In the genomic region with DNA sequence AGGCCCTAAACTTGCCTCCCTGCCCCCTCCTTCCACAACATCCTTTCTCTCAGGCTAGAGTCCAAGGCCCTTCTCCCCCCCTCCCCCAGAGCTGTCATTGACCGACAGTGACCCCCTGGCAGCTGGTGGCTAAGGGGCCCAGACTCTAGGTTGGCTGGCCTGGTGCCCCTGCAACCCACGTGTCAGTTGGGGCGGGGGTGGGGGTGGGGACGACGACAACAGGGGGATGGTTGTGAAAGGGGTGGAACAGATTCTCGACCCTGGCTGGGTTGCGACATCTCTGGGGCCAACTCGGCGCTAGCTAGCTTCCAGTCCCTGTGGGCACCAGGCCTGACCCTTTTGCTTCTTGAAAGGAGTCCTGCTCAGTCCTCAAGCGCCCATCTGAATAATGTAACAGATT, we compare ENCODE assay signal across 11 mouse cellular contexts. TPM values are rescaled to one million over a fixed set of nuclear protein-coding genes. Genes with fewer than 3 reads are reported as not detected.
DNase-seq lines count a peak whose midpoint lies in the region; ATAC-seq lines count a peak whose summit lies in the region.
"Had no signal": no experiment of that assay in that cellular context is flagged by ENCODE, and none has a peak within 500 bp of the region (broad histone marks: within the 10 kb centered on the region; RNA-seq: fewer than 3 reads in every experiment).

No protein-coding gene starts in this region.

- 19% methylated on average over 10 of the region's 10 CpGs for WGBS in heart, embryonic 14.5 days
- WGBS in liver, embryonic 12.5 days (ENCODE audit: insufficient replicate concordance): 18% methylated on average over 10 of the region's 10 CpGs

- no peak overlapping the region for H3K9ac ChIP-seq in heart, embryonic 14.5 days (ENCODE audit: low read length)
- H3K9ac ChIP-seq in liver, embryonic 12.5 days: no peak overlapping the region
- H3K9ac ChIP-seq: limb, embryonic 12.5 days had no signal

- no peaks in the 10 kb centered on the region for H3K27me3 ChIP-seq in heart, embryonic 14.5 days (ENCODE audit: control insufficient read depth, insufficient read depth, low read length)
- H3K27me3 ChIP-seq in liver, embryonic 12.5 days (replicated peaks): peaks cover 11% of the 10 kb centered on the region; the same call in 1 of the 2 replicates

- no peak overlapping the region for H3K4me3 ChIP-seq in heart, embryonic 14.5 days (ENCODE audit: control insufficient read depth in 1 of 2, insufficient read depth in 1 of 2, low read depth in 1 of 2, low read length in 2 of 2)
- H3K4me3 ChIP-seq in liver, embryonic 12.5 days: no peak overlapping the region
- H3K4me3 ChIP-seq: limb, embryonic 12.5 days had no signal

- no peaks in the 10 kb centered on the region for H3K9me3 ChIP-seq in heart, embryonic 14.5 days (ENCODE audit: control insufficient read depth, low read length)
- H3K9me3 ChIP-seq in liver, embryonic 12.5 days (replicated peaks): no peaks in the 10 kb centered on the region
- H3K9me3 ChIP-seq: limb, embryonic 12.5 days had no signal

- peaks cover 28 to 31% of the 10 kb centered on the region in 2 experiments for H3K4me1 ChIP-seq in heart, embryonic 14.5 days (ENCODE audit: control insufficient read depth in 2 of 2, insufficient read depth in 2 of 2, low read length in 2 of 2)
- H3K4me1 ChIP-seq in liver, embryonic 12.5 days: peaks cover 82% of the 10 kb centered on the region

- H3K36me3 ChIP-seq in heart, embryonic 14.5 days (ENCODE audit: control insufficient read depth, insufficient read depth, low read length): peaks cover 8% of the 10 kb centered on the region
- H3K36me3 ChIP-seq in liver, embryonic 12.5 days: peaks cover 19% of the 10 kb centered on the region

- H3K4me2 ChIP-seq in heart, embryonic 14.5 days (ENCODE audit: low read length): no peak overlapping the region
- peak overlapping the region; percentile 21; the same call in 1 of the 2 replicates for H3K4me2 ChIP-seq in liver, embryonic 12.5 days
- H3K4me2 ChIP-seq: limb, embryonic 12.5 days had no signal

- DNase-seq in cerebellum, adult 9-11 months: peak; percentile 46
- no peak for DNase-seq in cerebellum, adult 11-12 months
- DNase-seq in right cerebral cortex, adult 18-20 months: peak; percentile 57
- no peak for DNase-seq in right cerebral cortex, adult 2 months (ENCODE audit: low spot score in 2 of 2)
- DNase-seq in neural tube, embryonic 10.5 days (ENCODE audit: extremely low spot score, low spot score): peak; percentile 26
- no peak for DNase-seq in cerebellum, adult 9-10 months

- H3K27ac ChIP-seq in heart, embryonic 14.5 days (replicated peaks in 1 of 2; ENCODE audit: control insufficient read depth in 1 of 2, insufficient read depth in 1 of 2, low read depth in 2 of 2, low read length in 2 of 2): peak overlapping the region; percentile 66 to 78
- peak overlapping the region; percentile 89 for H3K27ac ChIP-seq in liver, embryonic 12.5 days
- H3K27ac ChIP-seq: limb, embryonic 12.5 days had no signal

- peak; percentile 38; the same call in 1 of the 2 replicates for ATAC-seq in heart, embryonic 14.5 days (ENCODE audit: insufficient number of reproducible peaks, insufficient read depth, low FRiP score, low read depth)
- peak; percentile 45 for ATAC-seq in liver, embryonic 12.5 days

RNA-seq across cellular contexts. Expression of gene Apoc1, which starts 1.0 kb away (rescaled TPM):
- polyA plus RNA-seq in heart, embryonic 14.5 days (2014; fragmentation: Nextera tagmentation; extraction: Ambion mirVana): 14.3 and 14.6 TPM in 2 replicates
- polyA plus RNA-seq in liver, embryonic 12.5 days (2016; fragmentation: Nextera tagmentation; extraction: Ambion mirVana): 190 and 197 TPM in 2 replicates
- polyA plus RNA-seq: C2C12 had no signal

RNA-seq across cellular contexts. Expression of gene Apoe, which starts 5.6 kb away (rescaled TPM):
- 644 and 695 TPM in 2 replicates for polyA plus RNA-seq in heart, embryonic 14.5 days (2014; fragmentation: Nextera tagmentation; extraction: Ambion mirVana)
- polyA plus RNA-seq in liver, embryonic 12.5 days (2016; fragmentation: Nextera tagmentation; extraction: Ambion mirVana): 1,254 and 1,289 TPM in 2 replicates

RNA-seq across cellular contexts. Expression of gene Apoc4, which starts 12.1 kb away (rescaled TPM):
- polyA plus RNA-seq in heart, embryonic 14.5 days (2014; fragmentation: Nextera tagmentation; extraction: Ambion mirVana): 0.31 TPM in 1 of 2 replicates, not detected in the other
- polyA plus RNA-seq in liver, embryonic 12.5 days (2016; fragmentation: Nextera tagmentation; extraction: Ambion mirVana): 15.4 and 18.1 TPM in 2 replicates
- polyA plus RNA-seq: C2C12; cortical plate, adult 2 months; limb, embryonic 12.5 days had no signal

RNA-seq across cellular contexts. Expression of gene Gm44805, which starts 12.2 kb away (rescaled TPM):
- polyA plus RNA-seq in heart, embryonic 14.5 days (2014; fragmentation: Nextera tagmentation; extraction: Ambion mirVana): not detected in 2 replicates
- polyA plus RNA-seq in liver, embryonic 12.5 days (2016; fragmentation: Nextera tagmentation; extraction: Ambion mirVana): 2.7 and 4.9 TPM in 2 replicates
- polyA plus RNA-seq: C2C12; cortical plate, adult 2 months; limb, embryonic 12.5 days had no signal

RNA-seq across cellular contexts. Expression of gene Apoc2, which starts 15.7 kb away (rescaled TPM):
- 0.57 and 2.2 TPM in 2 replicates for polyA plus RNA-seq in heart, embryonic 14.5 days (2014; fragmentation: Nextera tagmentation; extraction: Ambion mirVana)
- 389 and 406 TPM in 2 replicates for polyA plus RNA-seq in liver, embryonic 12.5 days (2016; fragmentation: Nextera tagmentation; extraction: Ambion mirVana)
- polyA plus RNA-seq: C2C12; cortical plate, adult 2 months; limb, embryonic 12.5 days had no signal

Comparison
In these comparisons a context has a peak if more than half of its experiments do, and no peak if none do; other contexts are left out.
1. DNase-seq: peak in cerebellum, adult 9-11 months (single experiment), right cerebral cortex, adult 18-20 months (single experiment) and neural tube, embryonic 10.5 days (single experiment); none in cerebellum, adult 11-12 months (single experiment), right cerebral cortex, adult 2 months (0 of 2) and cerebellum, adult 9-10 months (single experiment).
2. RNA of gene Apoc1, which starts 1.0 kb away (polyA plus RNA-seq): 190 to 197 TPM in liver, embryonic 12.5 days; 14.3 to 14.6 TPM in heart, embryonic 14.5 days; every median in the first group is over 10 times any median in the second.
3. RNA of gene Apoc4, which starts 12.1 kb away (polyA plus RNA-seq): 15.4 to 18.1 TPM in liver, embryonic 12.5 days; 0.31 TPM in heart, embryonic 14.5 days; every median in the first group is over 10 times any median in the second.